Mouse (Mus musculus) megakaryocyte-erythroid progenitor cell, adult 5-6 weeks (primary cell): Measurements from ENCODE around the gene Pde4c. TPM values are rescaled to one million over a fixed set of nuclear protein-coding genes. Genes with fewer than 3 reads are reported as not detected.

ENCODE experiments used
- ATAC-seq: replicated peaks from 2 replicates; pipeline ENCODE4 v1.8.0; 2016; ENCODE audit warnings: mild to moderate bottlenecking, inconsistent platforms; ENCODE audit not compliant: severe bottlenecking, poor library complexity, low FRiP score, low TSS enrichment
- total RNA-seq, 2 experiments: library from RNA; stranded (forward) in 1 of 2; stranded (reverse) in 1 of 2; fragments of 200-1000, 215-1000 nt in 1 of 2; fragments of >200 nt in 1 of 2; fragmentation: Nextera tagmentation in 1 of 2; gene quantifications; 2 replicates each; pipeline ENCODE4 v1.2.3; 2014 to 2017

The Pde4c gene
- total RNA-seq, 2 experiments from 2014 or later = 0.28 TPM; not detected in 1

DNA sequence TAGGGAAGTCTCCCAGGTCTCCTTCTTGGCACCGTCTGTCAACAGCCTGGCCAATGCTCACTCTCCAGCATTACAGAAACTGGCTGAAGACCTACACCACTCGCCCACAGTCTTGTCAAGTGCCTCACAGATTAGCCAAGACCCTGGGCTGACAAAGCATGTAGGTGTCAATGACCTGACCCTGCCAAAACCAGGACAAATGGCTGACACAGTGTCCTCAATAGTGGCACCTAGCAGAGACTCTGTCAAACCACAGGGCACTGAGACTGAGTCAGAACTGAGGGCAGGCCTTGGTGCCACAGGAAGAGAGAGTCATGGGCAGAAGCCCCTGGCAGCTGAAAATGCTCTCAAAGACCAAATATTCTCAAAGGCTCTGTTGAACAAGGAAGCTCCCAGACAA, 8.4 kb upstream of the Pde4c start:
- no peak for ATAC-seq

DNA sequence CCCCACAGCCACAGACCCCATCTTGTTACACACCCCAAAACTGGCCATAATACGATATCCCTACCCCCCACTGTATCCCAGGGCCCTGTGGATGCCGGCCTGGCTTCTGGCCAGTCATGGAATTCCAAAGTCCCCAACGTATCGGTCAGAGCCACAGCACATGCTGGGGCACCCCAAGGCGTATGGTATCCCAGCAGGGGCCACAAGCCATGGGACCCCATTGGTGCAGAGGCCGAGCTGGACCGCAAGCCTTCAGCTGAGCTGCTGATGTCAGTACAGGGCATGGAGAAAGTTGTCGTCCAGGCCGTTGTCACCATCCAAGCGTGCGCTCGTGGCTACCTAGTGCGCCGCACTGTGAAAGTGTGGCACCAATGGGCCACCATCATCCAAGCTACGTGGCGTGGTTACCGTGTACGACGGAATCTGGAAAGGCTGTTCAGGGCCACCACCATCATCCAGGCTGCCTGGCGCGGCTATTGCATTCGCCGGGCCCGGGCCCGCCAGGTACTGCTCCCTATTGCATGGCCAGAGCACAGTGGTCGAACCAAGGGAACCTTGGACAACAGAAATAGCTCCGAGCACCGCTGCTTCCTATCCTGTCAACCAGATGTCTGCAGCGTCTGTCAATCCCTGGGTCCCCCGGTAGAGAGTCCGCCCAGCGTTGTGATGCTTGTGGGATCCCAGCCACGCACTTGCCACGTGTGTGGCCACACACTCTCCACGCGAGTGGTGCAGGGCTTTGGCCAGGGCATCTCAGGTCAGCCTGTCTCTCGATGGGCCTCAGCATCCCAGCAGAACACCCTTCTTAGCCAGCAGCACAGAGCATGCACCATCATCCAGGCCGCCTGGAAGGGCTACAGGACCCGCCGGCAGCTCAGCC, 6.8 kb upstream of the Pde4c start:
- no peak for ATAC-seq

DNA sequence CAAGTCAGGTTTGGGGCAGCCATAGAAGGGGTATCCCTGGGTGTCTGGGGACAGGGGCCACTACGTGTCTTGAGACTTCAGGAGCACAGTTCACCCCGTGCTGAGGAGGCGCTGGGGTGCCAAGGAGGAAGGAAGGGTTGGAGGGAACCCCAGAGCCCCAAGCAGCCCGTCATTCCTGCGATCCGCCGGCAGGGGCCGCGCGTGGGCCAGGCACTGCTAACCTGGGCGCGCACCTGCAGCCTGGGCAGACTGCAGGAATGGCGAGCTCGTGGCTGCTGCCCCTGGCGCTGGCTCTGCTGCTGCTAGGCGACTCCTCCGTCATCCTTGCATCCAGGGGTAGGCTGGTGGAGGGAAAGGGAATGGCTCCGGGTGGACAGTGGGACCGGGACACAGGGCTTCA, 5.2 kb upstream of the Pde4c start, which contains the start of gene Gm3336:
Gm3336 (plus strand) TSS at position 247 of the 400 bp plus-strand sequence.
- ATAC-seq = peak; percentile 77

DNA sequence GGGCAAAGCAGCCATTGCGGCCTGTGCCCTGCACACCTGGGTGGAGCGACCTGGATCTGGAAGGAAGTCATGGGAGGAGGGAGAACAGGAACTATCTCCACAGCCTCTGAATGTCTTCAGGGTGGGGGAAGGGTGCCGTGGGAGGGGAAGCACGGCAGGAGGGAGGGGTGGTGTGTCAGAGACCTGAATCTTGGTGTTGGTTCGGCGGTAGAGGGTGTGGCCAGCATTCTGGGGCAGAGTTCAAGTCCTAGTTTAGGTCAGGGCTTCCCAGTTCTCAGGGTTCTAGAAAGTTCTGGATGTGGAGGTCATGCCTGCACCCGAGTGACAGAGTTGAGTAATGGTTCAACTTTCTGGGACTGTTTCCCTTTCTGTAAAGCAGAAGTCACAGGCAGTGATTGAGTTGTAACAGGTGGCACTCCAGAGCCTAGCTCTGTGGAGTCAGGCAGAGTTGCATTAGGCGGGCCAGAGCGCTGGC, 3.7 kb upstream of the Pde4c start:
- ATAC-seq = no peak

DNA sequence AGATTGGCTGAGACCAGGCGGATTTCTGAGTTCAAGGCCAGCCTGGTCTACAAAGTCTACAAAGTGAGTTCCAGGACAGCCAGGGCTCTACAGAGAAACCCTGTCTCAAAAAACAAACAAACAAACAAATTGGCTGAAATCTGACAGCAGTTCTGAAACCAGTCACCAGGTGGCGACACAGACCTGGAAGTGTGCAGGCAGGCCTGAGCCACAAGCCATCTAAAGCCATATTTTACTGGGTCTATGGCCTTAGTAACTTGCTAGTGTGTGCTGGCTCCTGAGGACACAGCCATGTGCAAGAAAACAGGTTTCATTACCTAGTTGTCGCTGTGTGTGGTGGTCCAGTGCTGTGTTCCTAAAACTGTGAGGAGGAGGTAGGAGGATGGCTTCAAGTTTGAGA, 2.8 kb upstream of the Pde4c start:
- ATAC-seq = peak; percentile 57

DNA sequence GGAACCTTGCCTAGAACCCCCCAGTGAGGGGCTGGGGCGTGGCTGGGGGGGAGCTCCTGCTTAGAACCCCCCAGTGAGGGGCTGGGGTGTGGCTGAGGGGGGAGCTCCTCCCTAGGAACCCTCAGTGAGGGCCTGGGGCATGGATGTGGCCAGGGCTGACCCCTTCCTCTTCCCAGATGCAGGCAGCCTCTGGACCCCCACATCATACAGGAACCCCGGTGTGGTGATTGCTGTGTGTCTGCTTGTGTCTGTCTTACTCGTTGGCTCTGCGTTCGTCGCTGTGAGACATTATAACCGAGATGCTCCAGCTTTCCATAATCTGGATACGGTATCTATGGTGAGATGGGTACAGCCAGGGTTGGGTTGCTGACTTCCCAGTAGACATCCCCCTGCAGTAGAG, 1.9 kb upstream of the Pde4c start:
- no peak for ATAC-seq

DNA sequence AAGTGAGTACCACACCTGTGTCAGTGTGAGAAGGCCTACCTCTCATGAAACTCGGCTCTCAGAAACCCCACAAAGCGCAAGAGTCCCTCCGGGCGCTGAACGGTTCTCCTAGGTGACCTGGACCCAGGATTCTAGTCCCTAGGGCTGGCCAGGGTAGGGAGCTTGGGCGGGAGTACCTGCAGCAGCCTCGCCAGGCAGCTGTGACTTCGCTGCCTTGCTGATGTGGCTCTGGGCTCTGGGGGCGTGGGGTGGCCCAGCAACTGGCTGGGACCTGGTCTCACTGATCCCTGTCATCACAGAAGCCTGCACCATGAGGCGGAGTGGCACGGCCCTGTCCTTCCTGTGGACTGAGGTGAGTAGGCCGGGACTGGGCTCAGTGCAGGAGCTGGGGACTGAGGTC, 696 bp downstream of the Pde4c start:
- no peak for ATAC-seq

DNA sequence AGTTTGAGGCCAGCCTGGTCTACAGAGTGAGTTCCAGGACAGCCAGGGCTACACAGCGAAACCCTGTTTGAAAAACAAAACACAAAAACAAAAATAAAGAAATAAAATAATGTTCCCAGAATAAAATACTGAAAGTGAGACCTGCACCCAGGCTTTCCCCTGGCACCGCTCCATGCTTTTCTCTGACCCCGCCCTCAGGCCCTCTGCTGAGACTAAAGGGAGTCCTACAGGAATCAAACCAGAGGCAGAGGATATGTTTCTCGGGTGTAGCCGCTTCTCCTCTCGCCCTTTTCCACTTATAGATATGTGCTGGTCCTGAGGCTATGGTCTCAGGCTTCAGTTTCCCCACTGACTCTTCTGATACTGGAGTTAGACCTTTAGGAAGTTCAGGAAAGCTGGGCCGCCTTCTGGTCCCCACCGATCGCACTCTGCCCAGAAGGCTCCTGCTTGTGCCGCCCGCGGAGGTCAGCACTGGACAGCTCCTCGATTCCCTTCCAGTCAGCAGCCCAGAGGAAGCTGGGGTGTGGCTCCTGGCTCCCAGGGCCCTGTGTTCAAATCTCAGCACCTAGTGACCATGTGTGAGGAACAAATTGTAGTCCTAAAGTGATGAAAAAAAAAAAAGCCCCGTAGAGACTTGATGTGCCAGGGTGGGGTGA, 2.4 kb downstream of the Pde4c start:
- no peak for ATAC-seq

DNA sequence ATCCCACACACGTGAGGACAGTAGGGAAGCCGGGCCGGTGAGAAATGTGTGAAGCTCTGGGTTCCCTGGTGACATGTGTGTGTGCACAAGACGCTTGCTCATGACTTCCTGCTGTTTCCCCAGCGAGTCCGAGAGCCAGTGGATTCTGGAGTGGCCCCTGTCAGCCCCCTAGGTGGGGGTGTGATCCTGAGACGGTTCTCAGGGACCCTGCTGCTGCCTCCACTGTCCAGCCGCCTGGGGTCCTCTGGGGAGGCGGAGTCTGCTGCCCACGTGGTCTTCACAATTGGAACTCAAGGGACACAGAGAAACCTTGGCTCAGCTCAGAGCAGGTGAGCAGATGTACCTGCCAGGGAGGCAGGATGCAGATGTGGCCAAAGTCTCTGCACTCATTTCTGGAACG, 3.2 kb downstream of the Pde4c start:
- no peak for ATAC-seq

DNA sequence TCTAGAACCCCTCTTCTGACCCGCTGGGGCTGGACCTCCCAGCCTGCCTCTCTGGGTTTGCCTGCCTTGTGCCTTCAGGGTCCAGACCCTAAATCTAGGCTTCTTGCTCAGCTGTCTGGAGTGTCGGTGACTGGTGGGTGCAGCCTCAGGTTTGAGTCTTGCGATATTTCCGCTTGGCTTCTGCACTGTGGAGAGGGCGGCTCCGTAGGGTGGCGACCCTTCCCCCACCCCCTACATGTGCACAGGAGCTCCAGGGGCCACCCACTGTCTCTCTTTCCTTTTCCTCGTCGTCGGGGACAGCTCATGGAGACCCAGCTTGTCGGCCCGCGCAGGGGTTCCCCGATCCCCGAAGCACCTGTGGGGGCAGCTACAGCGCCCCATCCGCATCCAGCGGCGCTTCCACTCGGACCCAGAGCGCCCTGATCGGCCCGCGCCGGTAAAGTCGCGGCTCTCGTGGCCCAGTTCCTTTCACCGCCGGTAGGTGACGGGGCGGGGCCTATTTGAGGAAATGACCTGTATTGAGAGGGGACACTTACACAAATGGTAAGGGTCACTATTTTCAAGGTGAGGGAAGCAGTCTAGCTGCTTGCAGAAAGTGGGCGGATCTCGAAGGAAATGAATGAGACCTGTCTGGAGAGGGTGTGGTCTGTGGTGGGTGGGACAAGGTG, 6.4 kb downstream of the Pde4c start:
- ATAC-seq = peak; percentile 73

DNA sequence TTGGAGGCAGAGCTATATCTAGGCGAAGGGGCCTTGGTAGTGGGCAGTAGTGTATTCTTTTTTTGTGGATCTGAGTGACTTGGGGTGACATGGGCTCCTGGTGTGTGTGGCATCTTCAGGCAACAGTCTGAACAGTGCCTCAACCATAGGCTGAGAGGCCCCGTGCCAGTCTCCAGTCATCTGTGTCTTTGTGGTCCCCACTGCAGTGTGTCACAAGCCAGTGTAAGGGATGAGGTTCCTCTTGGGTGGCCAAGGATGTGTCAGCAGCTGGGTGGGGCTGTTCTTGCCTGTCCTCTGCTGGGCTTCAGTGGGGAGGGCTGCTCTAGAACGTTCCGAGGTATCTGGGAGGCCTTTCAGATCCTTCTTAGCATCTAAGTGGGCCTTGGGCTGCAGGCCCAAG, 7.4 kb downstream of the Pde4c start:
- ATAC-seq = 0 out of 2 replicates have a peak, but pooled peaks have one; percentile 10

DNA sequence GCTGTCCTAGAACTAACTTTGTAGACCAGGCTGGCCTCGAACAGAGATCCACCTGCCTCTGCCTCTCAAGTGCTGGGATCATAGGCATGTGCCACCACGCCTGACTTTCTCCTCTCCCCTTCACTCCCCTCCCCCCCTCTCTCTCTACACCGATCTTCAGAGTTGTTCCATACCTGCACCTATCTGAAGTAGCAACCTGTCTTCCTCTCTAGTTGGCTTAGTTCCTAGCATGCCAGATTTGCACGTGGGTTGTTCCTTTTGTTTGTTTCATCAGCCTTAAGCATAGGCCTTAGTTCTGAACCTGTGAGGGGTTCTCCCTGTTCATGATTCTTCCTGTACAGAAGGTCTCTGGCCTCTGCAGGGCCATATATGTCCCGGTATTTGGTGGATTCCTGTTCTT, 14.2 kb downstream of the Pde4c start:
- ATAC-seq = no peak

DNA sequence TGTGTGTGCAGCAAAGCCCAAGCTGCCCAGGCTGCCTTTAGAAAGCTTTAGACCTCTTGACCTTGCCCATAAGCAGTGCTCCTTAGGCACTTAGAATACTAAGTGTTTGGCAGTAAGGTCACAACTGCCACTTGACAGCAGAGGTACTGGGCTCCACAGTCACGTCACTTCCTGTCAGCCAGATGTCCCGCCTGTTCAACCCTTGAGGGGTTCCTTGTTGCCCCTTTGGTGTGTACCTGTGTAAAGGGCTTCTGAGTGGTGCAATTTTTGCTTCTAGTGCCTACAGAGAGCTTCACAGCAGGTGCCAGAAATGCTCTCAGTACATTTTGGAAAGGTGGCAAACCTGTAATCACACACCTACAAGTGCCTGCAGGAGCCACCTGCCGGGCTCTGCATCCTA, 14.7 kb downstream of the Pde4c start:
- ATAC-seq = no peak

DNA sequence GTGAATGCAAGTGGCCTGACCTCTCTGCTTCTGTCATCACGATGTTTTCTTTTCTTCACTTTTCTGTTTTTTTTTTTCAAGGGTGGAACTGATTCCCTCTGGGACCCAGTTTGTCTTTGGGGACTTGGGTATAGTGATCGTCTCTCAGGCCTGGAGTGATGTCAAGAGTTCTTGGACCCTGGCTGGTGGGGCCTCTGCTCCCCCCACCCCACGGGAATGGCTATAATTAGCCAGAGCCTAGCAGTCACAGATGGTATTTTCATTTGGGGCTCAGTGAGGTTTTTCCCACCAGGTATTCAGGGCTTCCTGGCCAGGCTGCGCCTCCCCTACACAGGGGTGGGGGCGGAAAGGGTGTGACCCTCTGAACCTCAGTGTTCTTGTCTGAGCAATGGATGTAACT, 18.1 kb downstream of the Pde4c start:
- no peak for ATAC-seq

DNA sequence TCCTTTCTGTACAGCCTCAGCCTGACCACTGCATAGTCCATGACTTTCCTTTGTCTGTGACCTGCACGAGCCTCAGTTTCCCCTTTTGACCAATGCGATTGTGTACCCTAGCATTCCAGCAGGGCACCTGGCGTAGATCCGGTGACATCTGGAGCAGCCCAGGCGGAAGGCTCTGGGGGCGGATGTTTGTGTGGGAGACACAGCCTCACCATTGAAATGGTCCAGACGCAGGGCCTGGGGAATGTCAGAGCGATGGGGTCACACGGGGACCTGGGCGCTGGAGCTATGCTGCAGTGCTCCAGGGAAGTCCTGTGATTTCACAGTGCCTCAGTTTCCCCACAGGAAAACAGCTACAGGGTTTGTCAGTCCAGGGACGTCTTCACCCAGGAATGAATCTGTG, 18.7 kb downstream of the Pde4c start:
- no peak for ATAC-seq

DNA sequence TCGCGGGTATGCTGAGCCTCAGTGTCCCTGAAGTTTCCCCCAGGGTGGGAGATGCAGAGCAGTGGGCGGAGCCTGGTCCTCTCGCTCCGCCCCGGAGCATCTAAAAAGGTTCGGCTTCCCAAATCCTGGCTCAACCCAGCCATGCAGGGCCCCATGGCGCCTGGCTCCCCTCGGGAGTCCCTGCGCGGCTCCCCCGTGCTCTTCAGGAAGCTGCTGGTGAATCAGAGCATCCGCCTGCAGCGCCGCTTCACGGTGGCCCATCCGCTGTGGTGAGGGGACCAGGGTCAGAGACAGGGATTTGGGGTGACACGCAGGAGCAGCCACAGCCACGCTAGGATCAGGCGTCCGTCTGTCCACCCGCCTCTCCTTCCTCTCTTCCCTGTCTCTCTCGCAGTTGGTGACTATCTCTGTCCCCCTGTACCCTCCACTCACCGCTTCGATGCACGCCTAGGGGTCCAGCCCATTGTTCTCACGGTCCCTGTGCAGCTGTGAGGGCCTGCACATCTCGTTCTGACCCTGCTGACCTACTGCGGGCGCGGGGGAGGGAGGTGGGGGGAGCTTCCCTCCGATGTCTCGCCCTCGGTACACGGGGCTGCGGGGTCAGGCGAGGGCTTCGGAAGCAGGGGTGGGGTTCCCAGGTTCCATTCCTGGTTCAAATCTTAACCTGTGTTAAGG, 19.6 kb downstream of the Pde4c start:
- no peak for ATAC-seq

DNA sequence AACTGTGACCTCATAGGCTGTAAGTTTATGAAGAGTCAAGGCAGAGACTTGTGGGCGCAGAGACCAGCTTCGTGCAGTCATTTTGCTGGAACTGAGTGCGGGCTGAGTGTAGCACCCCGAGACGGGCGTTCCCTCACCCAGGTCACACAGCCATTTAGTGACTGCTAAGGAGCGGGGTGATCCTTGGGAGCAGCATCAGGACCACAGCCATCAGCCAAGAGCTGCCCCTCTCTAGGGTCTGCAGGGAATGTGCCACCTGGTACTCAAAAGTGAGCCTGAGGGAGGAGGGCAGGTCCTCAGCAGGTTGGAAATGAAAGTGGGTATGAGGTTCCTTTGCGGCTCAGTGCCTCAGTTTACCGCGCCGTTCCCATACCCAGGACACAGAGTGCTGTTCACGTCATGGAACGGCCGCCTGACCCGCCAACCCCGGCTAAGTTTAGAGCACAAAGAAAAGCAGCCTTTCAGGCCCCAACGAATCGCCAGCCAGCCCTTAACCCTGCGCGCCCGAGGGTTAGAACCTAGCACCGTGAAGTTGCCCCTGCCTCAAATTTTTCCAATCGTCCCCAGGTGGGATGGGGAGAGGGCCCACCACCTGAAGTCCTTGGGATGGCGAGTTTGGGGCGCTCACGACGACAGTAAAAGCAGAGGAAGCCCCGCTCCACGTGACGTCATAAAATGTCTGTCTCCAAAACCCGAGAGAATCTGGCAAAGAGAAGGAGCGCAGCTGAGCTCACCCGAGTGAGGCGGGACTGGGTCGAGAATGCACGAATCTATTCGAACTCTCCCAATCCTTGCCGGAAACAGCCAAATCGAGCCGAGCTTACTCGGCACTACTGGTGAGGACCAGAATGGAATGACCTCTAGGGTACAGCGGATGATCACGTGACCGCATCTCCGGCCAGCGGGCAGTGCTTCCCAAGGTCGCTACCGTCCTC, 20.4 kb downstream of the Pde4c start:
- no peak for ATAC-seq

DNA sequence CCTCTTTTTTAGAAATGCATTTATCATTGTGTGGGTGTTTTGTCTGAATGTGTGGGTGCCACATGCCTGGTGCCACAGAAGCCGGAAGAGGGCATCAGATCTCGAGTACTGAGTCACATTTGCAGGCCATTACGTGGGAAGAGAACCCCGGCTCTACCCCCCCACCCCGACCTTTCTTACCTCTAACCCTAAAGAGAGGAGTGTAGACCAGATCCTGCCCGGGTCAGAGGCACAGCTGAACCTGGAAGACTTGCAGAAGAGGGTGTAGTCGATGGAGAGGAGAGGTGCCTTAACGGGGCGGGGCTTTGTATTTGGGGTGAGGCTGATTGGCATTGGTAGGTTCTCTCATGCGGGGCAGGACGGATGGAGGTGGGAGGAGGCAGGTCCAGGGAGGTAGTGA, 21.3 kb downstream of the Pde4c start:
- ATAC-seq = peak; percentile 47; the same call in 1 of the 2 replicates
